Mouse (Mus musculus) stomach, embryonic 15.5 days (tissue): ENCODE data around the gene Ptbp1. TPM values are rescaled to one million over a fixed set of nuclear protein-coding genes. Genes with fewer than 3 reads are reported as not detected.
"Not testable (repeated sequence)": the region's sequence is repeated elsewhere in the genome, so short reads cannot be mapped to it uniquely, and the experiment has no call there.

Source experiments
- ATAC-seq: fragments of 200-750 bp; cut with Nextera tagmentation; 2 replicates; pipeline ENCODE4 v1.8.0; 2017; ENCODE audit warnings: low read depth, moderate number of reproducible peaks, moderate TSS enrichment; ENCODE audit not compliant: insufficient read depth, low FRiP score
- H3K27ac ChIP-seq: fragments of 300-500 bp; sonication (generic); 2 replicates; pipeline ENCODE4 v1.5.1; 2015; ENCODE audit warnings: mild to moderate bottlenecking, inconsistent platforms
- H3K27me3 ChIP-seq: fragments of 300-500 bp; sonication (generic); replicated peaks from 2 replicates; pipeline ENCODE4 v1.6.1; 2015; ENCODE audit warnings: inconsistent platforms
- H3K36me3 ChIP-seq: fragments of 300-500 bp; sonication (generic); 2 replicates; pipeline ENCODE4 v1.6.1; 2015; ENCODE audit warnings: inconsistent platforms
- H3K4me1 ChIP-seq: fragments of 300-500 bp; sonication (generic); 2 replicates; pipeline ENCODE4 v1.6.1; 2015; ENCODE audit warnings: inconsistent platforms
- H3K4me2 ChIP-seq: fragments of 300-500 bp; sonication (generic); 2 replicates; pipeline ENCODE4 v1.6.1; 2015; ENCODE audit warnings: mild to moderate bottlenecking, inconsistent platforms
- H3K4me3 ChIP-seq: fragments of 300-500 bp; sonication (generic); replicated peaks from 2 replicates; pipeline ENCODE4 v1.5.1; 2015; ENCODE audit warnings: inconsistent platforms
- H3K9ac ChIP-seq: fragments of 300-500 bp; sonication (generic); 2 replicates; pipeline ENCODE4 v1.6.1; 2015; ENCODE audit warnings: inconsistent platforms
- H3K9me3 ChIP-seq: fragments of 300-500 bp; sonication (generic); 2 replicates; pipeline ENCODE4 v1.6.1; 2016; ENCODE audit warnings: inconsistent platforms
- WGBS: fragments of 180-500 bp; shearing (Covaris S2); methylation state at CpG from one replicate; pipeline ENCODE4 v1.1.7; 2015; 5-methylcytosine and 5-hydroxymethylcytosine counted together
- polyA plus RNA-seq: library from polyadenylated mRNA; unstranded; fragments of >200 nt; fragmentation: Nextera tagmentation; extraction: Ambion mirVana; gene quantifications from 2 replicates; pipeline ENCODE4 v1.2.1, GENCODE M21; 2015

Ptbp1 gene
- polyA plus RNA-seq, 1 experiment from 2014 or later = 295 TPM

- Histone ChIP-seq H3K27me3 (no peaks in the 10 kb centered on the region), H3K9ac (peak within 1 kb of the TSS; percentile 69), H3K4me1 (peaks cover 23% of the 10 kb centered on the region; the same call in 1 of the 2 replicates), H3K4me2 (peak within 1 kb of the TSS; percentile 99), H3K36me3 (no peaks in the 10 kb centered on the region), H3K9me3 (no peaks in the 10 kb centered on the region), H3K4me3 (peak within 1 kb of the TSS; percentile 70), H3K27ac (peak within 1 kb of the TSS; percentile 40; the same call in 1 of the 2 replicates)
- under 1% methylated on average over 43 of the region's 57 CpGs for WGBS
- peak; percentile 64 for ATAC-seq
Observed at GRCm38 (mm10) chr10:79874290-79874862, 20.1 kb downstream of the Ptbp1 start, which contains the start of the genes Prtn3 and Plppr3. TSS of gene Prtn3 (plus strand) at chr10:79874476. TSS of gene Plppr3 (minus strand) at chr10:79874634.

- 48% methylated on average over 1 of the region's 1 CpGs for WGBS
- no peak overlapping the region for H3K9ac ChIP-seq
- no peak overlapping the region for H3K4me2 ChIP-seq
- no peak overlapping the region for H3K27ac ChIP-seq
- no peaks in the 10 kb centered on the region for H3K9me3 ChIP-seq
- H3K4me3 ChIP-seq = no peak overlapping the region
- H3K4me1 ChIP-seq = peaks cover 42% of the 10 kb centered on the region
- no peak for ATAC-seq
- H3K36me3 ChIP-seq = no peaks in the 10 kb centered on the region
- no peaks in the 10 kb centered on the region for H3K27me3 ChIP-seq
Observed at GRCm38 (mm10) chr10:79877174-79877573, 22.9 kb downstream of the Ptbp1 start.

GRCm38 (mm10) chr10:79877757-79878156, 23.5 kb downstream of the Ptbp1 start:
- Histone ChIP-seq H3K4me3 (no peak overlapping the region), H3K4me1 (peaks cover 45% of the 10 kb centered on the region), H3K9ac (no peak overlapping the region), H3K9me3 (no peaks in the 10 kb centered on the region), H3K4me2 (no peak overlapping the region), H3K36me3 (no peaks in the 10 kb centered on the region), H3K27ac (no peak overlapping the region), H3K27me3 (no peaks in the 10 kb centered on the region)
- 59% methylated on average over 12 of the region's 12 CpGs for WGBS
- ATAC-seq = no peak

- H3K4me2 ChIP-seq = no peak overlapping the region
Observed at GRCm38 (mm10) chr10:79879527-79879926, 25.3 kb downstream of the Ptbp1 start.

GRCm38 (mm10) chr10:79880721-79881120, 26.5 kb downstream of the Ptbp1 start:
- peak overlapping the region; percentile 37 for H3K4me2 ChIP-seq
- no peak overlapping the region for H3K4me3 ChIP-seq

More at GRCm38 (mm10) chr10:79879527-79879926, 25.3 kb downstream of the Ptbp1 start:
- H3K27ac ChIP-seq = no peak overlapping the region
- H3K9me3 ChIP-seq = no peaks in the 10 kb centered on the region
- no peaks in the 10 kb centered on the region for H3K27me3 ChIP-seq
- H3K4me1 ChIP-seq = peaks cover 36% of the 10 kb centered on the region
- no peaks in the 10 kb centered on the region for H3K36me3 ChIP-seq
- ATAC-seq = no peak
- no peak overlapping the region for H3K4me3 ChIP-seq
- WGBS = 29% methylated on average over 3 of the region's 3 CpGs
- no peak overlapping the region for H3K9ac ChIP-seq

GRCm38 (mm10) chr10:79881981-79882380, 27.8 kb downstream of the Ptbp1 start:
- no peaks in the 10 kb centered on the region for H3K36me3 ChIP-seq
- WGBS = 8% methylated on average over 22 of the region's 22 CpGs
- peak overlapping the region; percentile 12 for H3K4me3 ChIP-seq
- H3K4me1 ChIP-seq = peaks cover 35% of the 10 kb centered on the region
- H3K27ac ChIP-seq = no peak overlapping the region
- H3K4me2 ChIP-seq = peak overlapping the region; percentile 49
- ATAC-seq = 0 out of 2 replicates have a peak, but pooled peaks have one; percentile 27
- H3K27me3 ChIP-seq = no peaks in the 10 kb centered on the region
- H3K9ac ChIP-seq = no peak overlapping the region
- H3K9me3 ChIP-seq = no peaks in the 10 kb centered on the region

More at GRCm38 (mm10) chr10:79880721-79881120, 26.5 kb downstream of the Ptbp1 start:
- WGBS = 14% methylated on average over 9 of the region's 9 CpGs
- Histone ChIP-seq H3K9ac (no peak overlapping the region), H3K27ac (no peak overlapping the region), H3K9me3 (no peaks in the 10 kb centered on the region), H3K4me1 (peaks cover 36% of the 10 kb centered on the region), H3K27me3 (no peaks in the 10 kb centered on the region), H3K36me3 (no peaks in the 10 kb centered on the region)
- no peak for ATAC-seq

- no peaks in the 10 kb centered on the region for H3K27me3 ChIP-seq
- no peaks in the 10 kb centered on the region for H3K36me3 ChIP-seq
- 18% methylated on average over 22 of the region's 22 CpGs for WGBS
- no peak overlapping the region for H3K4me2 ChIP-seq
- H3K27ac ChIP-seq = no peak overlapping the region
- H3K9me3 ChIP-seq = no peaks in the 10 kb centered on the region
- H3K9ac ChIP-seq = no peak overlapping the region
- H3K4me1 ChIP-seq = peaks cover 27% of the 10 kb centered on the region
- H3K4me3 ChIP-seq = no peak overlapping the region
- no peak for ATAC-seq
Observed at GRCm38 (mm10) chr10:79883297-79884084, 29.3 kb downstream of the Ptbp1 start.

- no peak overlapping the region for H3K9ac ChIP-seq
- WGBS = 59% methylated on average over 4 of the region's 4 CpGs
- H3K27me3 ChIP-seq = no peaks in the 10 kb centered on the region
- H3K36me3 ChIP-seq = no peaks in the 10 kb centered on the region
- no peak overlapping the region for H3K4me3 ChIP-seq
- no peak for ATAC-seq
- no peak overlapping the region for H3K4me2 ChIP-seq
- no peak overlapping the region for H3K27ac ChIP-seq
- H3K4me1 ChIP-seq = peaks cover 27% of the 10 kb centered on the region
- H3K9me3 ChIP-seq = no peaks in the 10 kb centered on the region
Observed at GRCm38 (mm10) chr10:79884446-79884845, 30.2 kb downstream of the Ptbp1 start.

GRCm38 (mm10) chr10:79884938-79885337, 30.7 kb downstream of the Ptbp1 start:
- not testable (repeated sequence) for H3K9ac ChIP-seq, ATAC-seq, H3K4me3 ChIP-seq, H3K27ac ChIP-seq, H3K4me2 ChIP-seq, H3K9me3 ChIP-seq, H3K36me3 ChIP-seq, H3K27me3 ChIP-seq
- WGBS = 67% methylated on average over 3 of the region's 3 CpGs
- H3K4me1 ChIP-seq = peaks cover 25% of the 10 kb centered on the region

- Histone ChIP-seq H3K36me3 (no peaks in the 10 kb centered on the region), H3K4me1 (peaks cover 15% of the 10 kb centered on the region), H3K4me3 (no peak within 1 kb of the TSS), H3K27me3 (0 out of 2 replicates have a peak, but pooled peaks cover 4% of the 10 kb centered on the region), H3K9me3 (no peaks in the 10 kb centered on the region), H3K9ac (no peak within 1 kb of the TSS), H3K4me2 (no peak within 1 kb of the TSS), H3K27ac (no peak within 1 kb of the TSS)
- WGBS = 81% methylated on average over 6 of the region's 6 CpGs
- ATAC-seq = no peak
Observed at GRCm38 (mm10) chr10:79886054-79886453, 31.8 kb downstream of the Ptbp1 start, which contains the start of gene Elane. TSS of gene Elane (plus strand) at chr10:79886247.

- H3K4me2 ChIP-seq = no peak overlapping the region
- H3K36me3 ChIP-seq = no peaks in the 10 kb centered on the region
- ATAC-seq = no peak
- no peak overlapping the region for H3K27ac ChIP-seq
- H3K4me3 ChIP-seq = no peak overlapping the region
- H3K4me1 ChIP-seq = peaks cover 14% of the 10 kb centered on the region
- H3K27me3 ChIP-seq = 0 out of 2 replicates have a peak, but pooled peaks cover 4% of the 10 kb centered on the region
- H3K9ac ChIP-seq = no peak overlapping the region
- WGBS = 77% methylated on average over 8 of the region's 8 CpGs
- H3K9me3 ChIP-seq = no peaks in the 10 kb centered on the region
Observed at GRCm38 (mm10) chr10:79886611-79887010, 32.4 kb downstream of the Ptbp1 start.

GRCm38 (mm10) chr10:79889386-79889785, 35.2 kb downstream of the Ptbp1 start:
- H3K4me2 ChIP-seq = no peak overlapping the region
- 0 out of 2 replicates have a peak, but pooled peaks cover 4% of the 10 kb centered on the region for H3K36me3 ChIP-seq
- H3K9me3 ChIP-seq = no peaks in the 10 kb centered on the region
- no peak overlapping the region for H3K4me3 ChIP-seq
- no peak overlapping the region for H3K27ac ChIP-seq
- no peak overlapping the region for H3K9ac ChIP-seq
- 43% methylated on average over 2 of the region's 2 CpGs for WGBS
- no peak for ATAC-seq
- 0 out of 2 replicates have a peak, but pooled peaks cover 4% of the 10 kb centered on the region for H3K27me3 ChIP-seq
- H3K4me1 ChIP-seq = no peaks in the 10 kb centered on the region
